Mouse (Mus musculus): ENCODE results near the gene Hrh1.
"Not testable (repeated sequence)": the region's sequence is repeated elsewhere in the genome, so short reads cannot be mapped to it uniquely, and the experiment has no call there.

The Hrh1 gene

DNA sequence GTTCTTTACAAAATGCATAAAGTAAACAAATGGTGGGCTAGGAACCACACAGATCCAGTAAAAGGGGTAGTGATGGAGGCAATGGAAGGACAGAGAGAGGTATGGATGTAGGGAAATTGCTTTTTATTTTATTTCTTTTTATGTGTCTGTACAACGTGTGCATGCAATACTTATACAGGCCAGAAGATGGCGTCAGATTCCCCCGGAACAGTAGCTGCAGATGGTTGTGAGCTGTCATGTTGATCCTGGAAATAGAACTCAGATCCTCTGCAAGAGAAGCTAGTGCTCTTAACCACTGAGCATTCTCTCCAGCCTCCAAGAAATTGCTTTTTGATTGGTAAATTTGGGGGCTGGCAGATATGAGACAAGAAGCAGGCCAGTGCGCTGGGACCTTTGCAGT is 65.0 kb downstream of the Hrh1 start:
- no peak for DNase-seq (ENCODE audit: low spot score)

- no peak for DNase-seq (ENCODE audit: low spot score)
Observed at GRCm38 (mm10) chr6:114473541-114473940, 75.8 kb downstream of the Hrh1 start.

- DNase-seq (ENCODE audit: low spot score): no peak
Observed at GRCm38 (mm10) chr6:114474059-114474458, 76.3 kb downstream of the Hrh1 start.

DNA sequence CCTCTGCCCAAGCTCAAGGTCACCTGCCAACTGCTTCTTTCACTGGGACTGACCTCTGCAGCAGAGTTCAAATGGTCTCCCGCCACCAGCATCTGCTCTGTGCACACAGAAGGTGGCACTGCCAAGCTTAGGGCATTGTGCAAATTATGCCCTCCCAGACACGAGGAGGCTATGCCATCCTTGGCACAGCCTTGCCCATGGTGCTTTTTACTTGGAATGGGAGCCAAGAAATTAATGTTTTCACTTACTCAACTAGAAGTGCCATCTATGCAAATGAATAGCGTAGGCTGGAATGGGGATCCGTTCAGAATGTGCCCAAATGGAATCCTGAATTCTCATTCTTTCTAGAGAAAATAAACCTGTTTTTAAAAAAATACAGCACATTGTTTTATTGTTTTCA is 77.2 kb downstream of the Hrh1 start:
- no peak for DNase-seq (ENCODE audit: low spot score)

DNA sequence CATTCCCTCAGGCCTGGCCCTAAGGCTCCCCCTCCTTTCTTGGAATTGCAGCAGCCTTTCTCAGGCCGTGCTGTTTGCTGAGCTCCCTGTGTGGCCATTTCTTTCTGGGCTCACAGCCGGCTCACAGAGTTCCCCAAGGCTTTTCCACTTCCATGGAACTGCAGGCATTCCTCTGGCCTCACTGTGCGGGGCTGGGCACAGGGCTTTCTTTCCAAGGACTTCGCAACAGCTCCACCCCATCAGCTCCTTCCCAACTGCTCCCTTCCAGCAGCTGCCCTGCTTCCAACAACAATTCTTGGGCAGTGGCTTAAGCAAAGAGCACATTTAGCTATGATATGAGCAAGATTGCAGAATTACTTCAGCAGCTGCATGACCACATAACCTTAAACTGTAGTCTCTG is 81.0 kb downstream of the Hrh1 start:
- DNase-seq (ENCODE audit: low spot score): no peak

DNA sequence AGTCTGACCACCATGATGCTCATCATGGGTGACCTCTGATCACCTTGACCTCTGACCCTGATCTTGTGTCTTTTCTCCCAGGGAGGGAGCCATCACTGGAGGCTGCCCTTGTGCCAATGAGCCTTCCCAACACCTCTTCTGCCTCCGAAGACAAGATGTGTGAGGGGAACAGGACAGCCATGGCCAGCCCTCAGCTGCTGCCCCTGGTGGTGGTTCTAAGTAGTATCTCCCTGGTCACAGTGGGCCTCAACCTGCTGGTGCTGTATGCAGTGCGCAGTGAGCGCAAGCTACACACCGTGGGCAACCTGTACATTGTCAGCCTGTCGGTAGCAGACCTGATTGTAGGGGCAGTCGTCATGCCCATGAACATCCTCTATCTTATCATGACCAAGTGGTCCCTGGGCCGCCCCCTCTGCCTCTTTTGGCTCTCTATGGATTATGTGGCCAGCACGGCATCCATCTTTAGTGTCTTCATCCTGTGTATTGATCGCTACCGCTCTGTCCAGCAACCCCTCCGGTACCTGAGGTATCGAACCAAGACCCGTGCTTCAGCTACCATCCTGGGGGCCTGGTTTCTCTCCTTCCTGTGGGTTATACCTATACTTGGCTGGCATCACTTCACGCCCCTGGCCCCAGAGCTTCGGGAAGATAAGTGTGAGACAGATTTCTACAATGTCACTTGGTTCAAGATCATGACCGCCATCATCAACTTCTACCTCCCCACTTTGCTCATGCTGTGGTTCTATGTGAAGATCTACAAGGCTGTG is 82.1 kb downstream of the Hrh1 start:
- no peak for DNase-seq (ENCODE audit: low spot score)

DNA sequence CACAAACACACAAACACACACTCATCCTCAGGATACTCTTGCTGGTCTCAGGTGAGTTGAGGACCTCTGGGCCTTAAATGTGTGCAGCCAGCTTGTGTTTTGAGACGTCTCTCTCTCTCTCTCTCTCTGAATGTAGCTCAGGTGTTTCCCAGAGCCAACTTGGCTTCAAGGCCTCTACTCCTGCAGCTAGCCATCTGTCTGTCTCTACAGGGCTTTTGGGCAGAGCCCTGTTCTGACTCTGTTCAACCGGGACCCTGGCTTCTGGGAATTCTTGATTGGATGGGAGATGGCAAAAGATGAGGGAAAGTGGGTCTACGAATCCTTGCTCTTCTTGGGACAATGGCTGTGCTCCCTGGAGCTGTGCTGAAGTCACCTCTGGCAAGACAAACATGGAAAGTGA is 91.6 kb downstream of the Hrh1 start:
- no peak for DNase-seq (ENCODE audit: low spot score)

- DNase-seq (ENCODE audit: low spot score): not testable (repeated sequence)
Observed at GRCm38 (mm10) chr6:114492588-114492987, 94.9 kb downstream of the Hrh1 start.

DNA sequence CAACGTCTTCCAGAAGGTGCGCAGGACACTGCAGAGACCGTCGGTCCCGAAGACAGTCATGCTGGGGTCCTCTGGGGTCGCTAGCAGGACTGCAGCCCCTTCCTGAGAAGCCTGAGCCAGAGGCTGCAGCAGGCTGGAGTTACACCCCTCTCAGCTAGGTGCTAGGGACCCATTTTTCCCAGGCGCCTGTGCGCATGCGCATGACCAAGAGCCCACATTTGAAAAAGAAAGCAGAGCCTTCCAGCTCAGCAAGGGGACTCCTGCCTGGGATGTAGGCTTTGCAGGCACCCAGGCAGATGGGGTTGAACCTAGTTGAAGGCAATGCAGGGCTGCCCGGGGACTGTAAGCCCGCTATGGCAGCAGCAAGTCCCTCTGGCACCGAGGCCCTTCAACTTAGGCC is 97.3 kb downstream of the Hrh1 start:
- DNase-seq (ENCODE audit: low spot score): not testable (repeated sequence)

DNA sequence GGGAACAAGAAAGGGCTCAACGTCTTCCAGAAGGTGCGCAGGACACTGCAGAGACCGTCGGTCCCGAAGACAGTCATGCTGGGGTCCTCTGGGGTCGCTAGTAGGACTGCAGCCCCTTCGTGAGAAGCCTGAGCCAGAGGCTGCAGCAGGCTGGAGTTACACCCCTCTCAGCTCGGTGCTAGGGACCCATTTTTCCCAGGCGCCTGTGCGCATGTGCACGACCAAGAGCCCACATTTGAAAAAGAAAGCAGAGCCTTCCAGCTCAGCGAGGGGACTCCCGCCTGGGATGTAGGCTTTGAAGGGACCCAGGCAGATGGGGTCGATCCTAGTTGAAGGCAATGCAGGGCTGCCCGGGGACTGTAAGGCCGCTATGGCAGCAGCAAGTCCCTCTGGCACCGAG is 116.3 kb downstream of the Hrh1 start:
- DNase-seq (ENCODE audit: low spot score): not testable (repeated sequence)

- DNase-seq (ENCODE audit: low spot score): not testable (repeated sequence)
Observed at GRCm38 (mm10) chr6:114528709-114529108, 131.0 kb downstream of the Hrh1 start.

Measured in spleen, adult 12 weeks (tissue).